ENCODE assay signal across 22 mouse cellular contexts in genomic region chr11:83879130-83879529, GRCm38 (mm10). TPM values are rescaled to one million over a fixed set of nuclear protein-coding genes. Genes with fewer than 3 reads are reported as not detected.
DNase-seq lines count a peak whose midpoint lies in the region; ATAC-seq and TF ChIP-seq lines count a peak whose summit lies in the region.
"Had no signal": no experiment of that assay in that cellular context is flagged by ENCODE, and none has a peak within 500 bp of the region (broad histone marks: within the 10 kb centered on the region; RNA-seq: fewer than 3 reads in every experiment).

No protein-coding gene starts in this region.

- H3K27ac ChIP-seq in hindbrain, postnatal 0 days: no peak overlapping the region
- H3K27ac ChIP-seq in hindbrain, embryonic 10.5 days: no peak overlapping the region
- no peak overlapping the region for H3K27ac ChIP-seq in midbrain, postnatal 0 days (ENCODE audit: low read depth, low read length)
- no peak overlapping the region for H3K27ac ChIP-seq in midbrain, embryonic 15.5 days
- H3K27ac ChIP-seq: heart, embryonic 15.5 days; kidney, embryonic 15.5 days; layer of hippocampus, adult 2 months; limb, embryonic 13.5 days; liver, embryonic 14.5 days; neural tube, embryonic 13.5 days had no signal

- TF ChIP-seq CTCF in hindbrain, postnatal 0 days (IDR thresholded peaks at IDR 0.05; ENCODE audit: low read depth): no peak
- TF ChIP-seq CTCF in midbrain, postnatal 0 days (IDR thresholded peaks at IDR 0.05): no peak

- no peaks in the 10 kb centered on the region for H3K4me1 ChIP-seq in hindbrain, postnatal 0 days (ENCODE audit: insufficient read depth, low read length)
- H3K4me1 ChIP-seq in hindbrain, embryonic 10.5 days (replicated peaks): peaks cover 4% of the 10 kb centered on the region; the same call in 1 of the 2 replicates
- no peaks in the 10 kb centered on the region for H3K4me1 ChIP-seq in midbrain, postnatal 0 days (ENCODE audit: insufficient read depth, low read length)
- H3K4me1 ChIP-seq in midbrain, embryonic 15.5 days: no peaks in the 10 kb centered on the region
- H3K4me1 ChIP-seq: kidney, embryonic 15.5 days; neural tube, embryonic 13.5 days had no signal

- H3K9ac ChIP-seq in hindbrain, postnatal 0 days (replicated peaks; ENCODE audit: low read length): no peak overlapping the region
- no peak overlapping the region for H3K9ac ChIP-seq in midbrain, postnatal 0 days (replicated peaks; ENCODE audit: low read length, poor library complexity, severe bottlenecking)
- no peak overlapping the region for H3K9ac ChIP-seq in midbrain, embryonic 15.5 days
- H3K9ac ChIP-seq: heart, embryonic 15.5 days; kidney, embryonic 15.5 days; limb, embryonic 13.5 days; liver, embryonic 14.5 days; neural tube, embryonic 13.5 days had no signal

- H3K9me3 ChIP-seq in hindbrain, postnatal 0 days (ENCODE audit: low read length): no peaks in the 10 kb centered on the region
- H3K9me3 ChIP-seq in hindbrain, embryonic 10.5 days: no peaks in the 10 kb centered on the region
- no peaks in the 10 kb centered on the region for H3K9me3 ChIP-seq in midbrain, postnatal 0 days (ENCODE audit: low read length)
- H3K9me3 ChIP-seq in midbrain, embryonic 15.5 days: no peaks in the 10 kb centered on the region
- H3K9me3 ChIP-seq: heart, embryonic 15.5 days; kidney, embryonic 15.5 days; limb, embryonic 13.5 days; neural tube, embryonic 13.5 days had no signal

- no peak overlapping the region for H3K4me3 ChIP-seq in hindbrain, postnatal 0 days (ENCODE audit: low read length)
- H3K4me3 ChIP-seq in hindbrain, embryonic 10.5 days: no peak overlapping the region
- H3K4me3 ChIP-seq in midbrain, postnatal 0 days (ENCODE audit: low read depth, low read length): no peak overlapping the region
- no peak overlapping the region for H3K4me3 ChIP-seq in midbrain, embryonic 15.5 days
- H3K4me3 ChIP-seq: heart, embryonic 15.5 days; kidney, embryonic 15.5 days; layer of hippocampus, adult 2 months; limb, embryonic 13.5 days; neural tube, embryonic 13.5 days had no signal

- no peaks in the 10 kb centered on the region for H3K36me3 ChIP-seq in hindbrain, postnatal 0 days (ENCODE audit: insufficient read depth, low read length)
- H3K36me3 ChIP-seq in hindbrain, embryonic 10.5 days: no peaks in the 10 kb centered on the region
- no peaks in the 10 kb centered on the region for H3K36me3 ChIP-seq in midbrain, postnatal 0 days (ENCODE audit: insufficient read depth, low read length)
- H3K36me3 ChIP-seq in midbrain, embryonic 15.5 days (replicated peaks): no peaks in the 10 kb centered on the region
- H3K36me3 ChIP-seq: heart, embryonic 15.5 days; limb, embryonic 13.5 days; neural tube, embryonic 13.5 days had no signal

- DNase-seq in hindbrain, postnatal 0 days (ENCODE audit: low spot score): peak; percentile 5
- DNase-seq in hindbrain, embryonic 10.5 days (ENCODE audit: low spot score): no peak
- DNase-seq in midbrain, postnatal 0 days (ENCODE audit: low spot score): peak; percentile 17
- DNase-seq in NIH3T3 (ENCODE audit: low read depth): peak; percentile 55
- peak; percentile 43 for DNase-seq in lung, postnatal 14 days
- DNase-seq in cerebellum, adult 9-11 months: no peak
- DNase-seq: heart, adult 11 months; thymus, postnatal 36 days had no signal

- H3K4me2 ChIP-seq in hindbrain, postnatal 0 days (ENCODE audit: low read depth, low read length): no peak overlapping the region
- no peak overlapping the region for H3K4me2 ChIP-seq in midbrain, postnatal 0 days (ENCODE audit: low read depth, low read length, poor library complexity, severe bottlenecking)
- no peak overlapping the region for H3K4me2 ChIP-seq in midbrain, embryonic 15.5 days
- H3K4me2 ChIP-seq: heart, embryonic 15.5 days; kidney, embryonic 15.5 days; limb, embryonic 13.5 days; neural tube, embryonic 13.5 days had no signal

- no peaks in the 10 kb centered on the region for H3K27me3 ChIP-seq in hindbrain, postnatal 0 days (ENCODE audit: insufficient read depth, low read length)
- no peaks in the 10 kb centered on the region; the same call in 1 of the 2 replicates for H3K27me3 ChIP-seq in hindbrain, embryonic 10.5 days (ENCODE audit: insufficient read depth, poor library complexity, severe bottlenecking)
- H3K27me3 ChIP-seq in midbrain, postnatal 0 days (ENCODE audit: insufficient read depth, low read length): no peaks in the 10 kb centered on the region
- H3K27me3 ChIP-seq in midbrain, embryonic 15.5 days (replicated peaks): no peaks in the 10 kb centered on the region
- H3K27me3 ChIP-seq: heart, embryonic 15.5 days; kidney, embryonic 15.5 days; neural tube, embryonic 13.5 days had no signal

- WGBS in hindbrain, postnatal 0 days: 60% methylated on average over 3 of the region's 3 CpGs
- WGBS in hindbrain, embryonic 10.5 days: 86% methylated on average over 3 of the region's 3 CpGs
- 79% methylated on average over 3 of the region's 3 CpGs for WGBS in midbrain, postnatal 0 days
- WGBS in midbrain, embryonic 15.5 days: 77% methylated on average over 3 of the region's 3 CpGs

- ATAC-seq in hindbrain, postnatal 0 days: no peak
- ATAC-seq in midbrain, postnatal 0 days (ENCODE audit: low FRiP score): no peak
- ATAC-seq in midbrain, embryonic 15.5 days (replicated peaks): no peak
- no peak for ATAC-seq in frontal cortex, adult (ENCODE audit: low TSS enrichment)
- ATAC-seq: CD4-positive, CD25-positive, alpha-beta regulatory T cell, adult 4 months; forebrain, embryonic 16.5 days had no signal

RNA-seq across cellular contexts. Expression of gene Hnf1b, which starts 29.3 kb away (rescaled TPM):
- total RNA-seq in hindbrain, postnatal 0 days (2014; rRNA removed): not detected in 2 replicates
- 0.30 and 0.40 TPM in 2 replicates for polyA plus RNA-seq in hindbrain, postnatal 0 days (2015; fragmentation: Nextera tagmentation; extraction: Ambion mirVana)
- not detected in 2 replicates for polyA plus RNA-seq in hindbrain, embryonic 10.5 days (2016; fragmentation: Nextera tagmentation; extraction: Ambion mirVana)
- not detected in 2 replicates for total RNA-seq in midbrain, postnatal 0 days (2014; rRNA removed)
- 0.22 and 0.31 TPM in 2 replicates for polyA plus RNA-seq in midbrain, postnatal 0 days (2015; fragmentation: Nextera tagmentation; extraction: Ambion mirVana)
- 0.15 TPM in 1 of 2 replicates, not detected in the other for polyA plus RNA-seq in midbrain, embryonic 15.5 days (2015; fragmentation: Nextera tagmentation; extraction: Ambion mirVana)
- total RNA-seq: gastrocnemius, adult 8-10 months; MEL; monocyte, adult 5-6 weeks had no signal
- polyA plus RNA-seq: CD4-positive, CD25-positive, alpha-beta regulatory T cell, adult 4 months; embryonic facial prominence, embryonic 11.5 days; limb, embryonic 13.5 days had no signal

Comparison
In these comparisons a context has a peak if more than half of its experiments do, and no peak if none do; other contexts are left out.
1. DNase-seq: peak in hindbrain, postnatal 0 days (single experiment), midbrain, postnatal 0 days (single experiment), NIH3T3 (single experiment) and lung, postnatal 14 days (single experiment); none in hindbrain, embryonic 10.5 days (single experiment) and cerebellum, adult 9-11 months (single experiment).